Mouse (Mus musculus) heart, postnatal 0 days (tissue): ENCODE measurements around the gene Fancf. TPM values are rescaled to one million over a fixed set of nuclear protein-coding genes. Genes with fewer than 3 reads are reported as not detected.

Experiments used
- ATAC-seq: fragments of 200-750 bp; cut with Nextera tagmentation; 2 replicates; pipeline ENCODE4 v1.8.0; 2017; ENCODE audit warnings: low read depth, moderate number of reproducible peaks, moderate library complexity; ENCODE audit not compliant: insufficient read depth
- DNase-seq: peaks from one replicate; pipeline ENCODE4 v3.0.0-alpha.2; 2016; ENCODE audit warnings: low spot score
- H3K27ac ChIP-seq: fragments of 300-500 bp; sonication (generic); 2 replicates; pipeline ENCODE4 v1.5.1; 2014; ENCODE audit warnings: low read depth, mild to moderate bottlenecking
- H3K27me3 ChIP-seq: fragments of 300-500 bp; sonication (generic); 2 replicates; pipeline ENCODE4 v1.6.1; 2014; ENCODE audit warnings: low read length, mixed read lengths; ENCODE audit not compliant: control insufficient read depth, insufficient read depth
- H3K36me3 ChIP-seq: fragments of 300-500 bp; sonication (generic); replicated peaks from 2 replicates; pipeline ENCODE4 v1.6.1; 2014; ENCODE audit warnings: low read length, mixed read lengths; ENCODE audit not compliant: control insufficient read depth, insufficient read depth
- H3K4me1 ChIP-seq: fragments of 300-500 bp; sonication (generic); 2 replicates; pipeline ENCODE4 v1.6.1; 2014; ENCODE audit warnings: antibody characterized with exemption; ENCODE audit not compliant: control insufficient read depth, insufficient read depth
- H3K4me2 ChIP-seq: fragments of 300-500 bp; sonication (generic); 2 replicates; pipeline ENCODE4 v1.6.1; 2014; ENCODE audit warnings: low read depth, mild to moderate bottlenecking, low read length, moderate library complexity
- H3K4me3 ChIP-seq: fragments of 300-500 bp; sonication (generic); 2 replicates; pipeline ENCODE4 v1.5.1; 2014; ENCODE audit warnings: low read depth, low read length
- H3K9ac ChIP-seq: fragments of 300-500 bp; sonication (generic); replicated peaks from 2 replicates; pipeline ENCODE4 v1.6.1; 2014; ENCODE audit warnings: low read depth, low read length, mixed read lengths
- H3K9me3 ChIP-seq: fragments of 300-500 bp; sonication (generic); replicated peaks from 2 replicates; pipeline ENCODE4 v1.6.1; 2016; ENCODE audit warnings: low read length; ENCODE audit not compliant: control insufficient read depth
- CTCF ChIP-seq: IDR thresholded peaks from 2 replicates; pipeline ENCODE4 v1.5.1; 2016; ENCODE audit warnings: antibody characterized with exemption, control low read depth, low read depth
- EP300 ChIP-seq: IDR thresholded peaks from 2 replicates; pipeline ENCODE4 v1.6.1; 2016; ENCODE audit warnings: antibody characterized with exemption, low read depth
- WGBS: fragments of 180-500 bp; shearing (Covaris S2); extraction: QIAGEN DNeasy Blood & Tissue Kit; methylation state at CpG from one replicate; pipeline ENCODE4 v1.1.7; 2014; 5-methylcytosine and 5-hydroxymethylcytosine counted together
- polyA plus RNA-seq: library from polyadenylated mRNA; unstranded; fragments of >200 nt; fragmentation: Nextera tagmentation; extraction: Ambion mirVana; gene quantifications from 2 replicates; pipeline ENCODE4 v1.2.1, GENCODE M21; 2015
- total RNA-seq: library from RNA; depleted of rRNA; stranded (reverse); fragments of >200 nt; gene quantifications from 2 replicates; pipeline ENCODE4 v1.2.3, GENCODE M21; 2014; ENCODE audit warnings: low replicate concordance

The Fancf gene
- total and polyA plus RNA-seq, 2 experiments from 2014 or later, result 3.1 to 8.8 TPM

DNA sequence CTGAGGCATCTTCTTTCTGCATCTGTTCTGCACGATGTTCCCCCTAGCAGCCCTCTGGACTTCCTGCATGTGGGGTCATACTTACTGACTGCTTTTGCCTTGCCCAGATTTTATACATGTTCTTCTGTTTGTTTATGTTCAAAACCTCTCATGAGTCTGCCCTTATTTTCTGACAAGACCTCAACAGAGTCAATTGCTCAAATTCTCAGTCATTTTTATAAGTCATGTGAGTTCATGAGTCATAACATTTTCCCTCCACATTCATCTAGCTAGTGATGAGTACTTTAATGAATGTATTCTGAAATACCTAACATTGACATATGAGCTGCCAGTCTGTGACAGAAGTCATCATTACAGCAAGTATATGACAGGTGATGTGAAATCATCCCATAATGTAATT is 3.3 kb upstream of the Fancf start:
- Histone ChIP-seq H3K4me2 (no peak overlapping the region), H3K27ac (no peak overlapping the region), H3K9ac (no peak overlapping the region), H3K9me3 (no peaks in the 10 kb centered on the region), H3K4me3 (no peak overlapping the region), H3K36me3 (no peaks in the 10 kb centered on the region), H3K27me3 (no peaks in the 10 kb centered on the region), H3K4me1 (peaks cover 11% of the 10 kb centered on the region)
- TF ChIP-seq EP300, result no peak
- no peak for TF ChIP-seq CTCF
- 90% methylated on average over 1 of the region's 1 CpGs for WGBS
- ATAC-seq (no peak), DNase-seq (no peak)

DNA sequence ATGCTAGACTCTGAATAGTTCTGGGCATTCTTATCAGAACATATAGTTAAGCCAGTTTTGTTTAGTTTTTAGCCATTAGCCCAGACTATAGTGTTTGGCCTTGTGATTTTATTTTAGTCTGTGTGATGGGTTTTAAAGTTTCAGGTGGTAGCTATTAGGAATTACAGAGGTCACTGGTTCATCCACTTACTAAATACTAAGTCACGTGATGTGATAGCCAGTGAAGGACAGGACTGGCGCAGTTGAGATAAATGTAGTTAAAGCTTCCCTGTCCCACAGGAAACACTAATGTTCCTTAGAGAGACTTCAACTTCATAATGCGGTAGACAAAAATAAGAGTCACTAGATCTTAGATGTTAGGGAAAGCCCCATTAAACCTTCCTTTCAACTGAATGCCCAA is 775 bp upstream of the Fancf start:
- Histone ChIP-seq H3K4me1 (peaks cover 11% of the 10 kb centered on the region), H3K9me3 (no peaks in the 10 kb centered on the region), H3K4me3 (peak overlapping the region; percentile 83), H3K36me3 (no peaks in the 10 kb centered on the region), H3K27ac (no peak overlapping the region), H3K4me2 (peak overlapping the region; percentile 70), H3K9ac (no peak overlapping the region), H3K27me3 (no peaks in the 10 kb centered on the region)
- DNase-seq, result no peak
- 55% methylated on average over 3 of the region's 3 CpGs for WGBS
- no peak for ATAC-seq
- TF ChIP-seq CTCF (no peak), EP300 (no peak)

DNA sequence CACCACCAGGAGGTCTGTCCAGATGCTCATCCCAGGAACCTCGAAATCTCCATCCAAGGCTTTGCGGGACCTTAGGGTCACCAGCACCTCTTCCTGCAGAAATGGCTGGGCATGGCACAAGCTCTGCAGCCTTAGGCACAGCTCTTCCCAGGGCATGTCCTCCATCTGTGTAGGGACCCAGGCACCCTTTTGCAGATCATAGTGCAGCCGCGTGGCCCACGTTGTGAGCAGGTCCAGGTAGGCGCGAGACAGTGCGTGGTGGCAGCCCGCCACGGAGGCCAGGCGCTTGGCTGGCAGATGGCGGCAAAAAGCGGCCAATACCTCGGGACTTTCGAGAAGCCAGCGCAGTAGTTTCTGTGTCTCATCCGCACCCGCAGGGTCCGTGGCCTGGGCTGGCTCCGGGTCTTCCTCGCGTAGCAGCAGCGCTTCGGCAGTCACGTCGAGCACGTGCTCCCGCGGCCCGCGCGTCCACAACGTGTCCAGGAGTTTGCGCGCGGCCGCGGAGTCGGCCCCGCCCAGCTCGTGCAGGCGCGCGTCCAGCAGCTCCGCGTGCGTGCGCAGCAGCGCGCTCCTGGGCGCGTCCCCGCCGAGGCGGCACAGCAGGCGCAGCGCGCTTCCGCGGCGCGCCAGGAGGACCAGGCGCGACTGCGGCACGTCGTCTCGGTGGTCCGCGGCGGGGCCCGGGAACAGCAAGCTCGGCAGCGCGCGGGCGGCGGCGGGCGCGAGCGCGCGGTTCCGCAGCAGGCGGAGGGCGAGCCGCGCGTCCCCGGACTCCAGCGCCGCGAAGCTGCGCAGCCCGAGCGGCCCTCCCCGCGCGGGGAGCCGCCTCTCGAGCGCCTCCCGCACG is 594 bp downstream of the Fancf start, which contains the start of gene Gas2:
Gene Gas2 (plus strand): TSS at position 766 of the 847 bp plus-strand sequence.
- H3K9me3 ChIP-seq, result no peaks in the 10 kb centered on the region
- WGBS, result 5% methylated on average over 95 of the region's 105 CpGs
- peaks cover 11% of the 10 kb centered on the region for H3K4me1 ChIP-seq
- DNase-seq (peak; percentile 70), ATAC-seq (peak; percentile 84)
- no peak for TF ChIP-seq EP300
- TF ChIP-seq CTCF, result no peak
- no peaks in the 10 kb centered on the region for H3K27me3 ChIP-seq
- no peaks in the 10 kb centered on the region for H3K36me3 ChIP-seq
- peak within 1 kb of the TSS; percentile 96 for H3K27ac ChIP-seq
- H3K9ac ChIP-seq, result peak within 1 kb of the TSS; percentile 83
- H3K4me3 ChIP-seq, result peak within 1 kb of the TSS; percentile 83
- H3K4me2 ChIP-seq, result peak within 1 kb of the TSS; percentile 70

- ATAC-seq (no peak), DNase-seq (no peak)
- Histone ChIP-seq H3K4me1 (no peaks in the 10 kb centered on the region), H3K36me3 (no peaks in the 10 kb centered on the region), H3K9ac (no peak overlapping the region), H3K9me3 (no peaks in the 10 kb centered on the region), H3K4me2 (no peak overlapping the region), H3K27ac (no peak overlapping the region), H3K4me3 (no peak overlapping the region), H3K27me3 (no peaks in the 10 kb centered on the region)
- WGBS, result 81% methylated on average over 5 of the region's 5 CpGs
- TF ChIP-seq EP300, result no peak
- no peak for TF ChIP-seq CTCF
These were observed 10.1 kb downstream of the Fancf start for GRCm38 (mm10) chr7:51851890-51852507.

GRCm38 (mm10) chr7:51850877-51851276 is 11.2 kb downstream of the Fancf start:
- H3K9ac ChIP-seq, result no peak overlapping the region
- H3K9me3 ChIP-seq, result no peaks in the 10 kb centered on the region
- ATAC-seq (no peak), DNase-seq (no peak)
- H3K27me3 ChIP-seq, result no peaks in the 10 kb centered on the region
- TF ChIP-seq EP300, result no peak
- no peak for TF ChIP-seq CTCF
- H3K4me3 ChIP-seq, result no peak overlapping the region
- no peak overlapping the region for H3K27ac ChIP-seq
- no peaks in the 10 kb centered on the region for H3K36me3 ChIP-seq
- 70% methylated on average over 6 of the region's 6 CpGs for WGBS
- no peak overlapping the region for H3K4me2 ChIP-seq
- H3K4me1 ChIP-seq, result no peaks in the 10 kb centered on the region
